Mouse (Mus musculus) liver, embryonic 15.5 days (tissue): ENCODE measurements around the gene Fam71e2. TPM values are rescaled to one million over a fixed set of nuclear protein-coding genes. Genes with fewer than 3 reads are reported as not detected.

Experiments used
- ATAC-seq: fragments of 200-750 bp; cut with Nextera tagmentation; 2 replicates; pipeline ENCODE4 v1.8.0; 2017; ENCODE audit warnings: moderate number of reproducible peaks, mild to moderate bottlenecking, moderate library complexity; ENCODE audit not compliant: insufficient read depth
- H3K27ac ChIP-seq: fragments of 300-500 bp; sonication (generic); replicated peaks from 2 replicates; pipeline ENCODE4 v1.5.1; 2015; ENCODE audit warnings: mild to moderate bottlenecking, inconsistent platforms
- H3K27me3 ChIP-seq: fragments of 300-500 bp; sonication (generic); 2 replicates; pipeline ENCODE4 v1.6.1; 2015; ENCODE audit warnings: mild to moderate bottlenecking, inconsistent platforms
- H3K36me3 ChIP-seq: fragments of 300-500 bp; sonication (generic); replicated peaks from 2 replicates; pipeline ENCODE4 v1.6.1; 2015; ENCODE audit warnings: moderate library complexity, mild to moderate bottlenecking, inconsistent platforms
- H3K4me1 ChIP-seq: fragments of 300-500 bp; sonication (generic); replicated peaks from 2 replicates; pipeline ENCODE4 v1.6.1; 2015; ENCODE audit warnings: inconsistent platforms
- H3K4me2 ChIP-seq: fragments of 300-500 bp; sonication (generic); 2 replicates; pipeline ENCODE4 v1.6.1; 2015; ENCODE audit warnings: moderate library complexity, mild to moderate bottlenecking, inconsistent platforms
- H3K4me3 ChIP-seq: fragments of 300-500 bp; sonication (generic); replicated peaks from 2 replicates; pipeline ENCODE4 v1.5.1; 2015; ENCODE audit warnings: mild to moderate bottlenecking, inconsistent platforms
- H3K9ac ChIP-seq: fragments of 300-500 bp; sonication (generic); 2 replicates; pipeline ENCODE4 v1.6.1; 2015; ENCODE audit warnings: moderate library complexity, mild to moderate bottlenecking, inconsistent platforms
- H3K9me3 ChIP-seq: fragments of 300-500 bp; sonication (generic); replicated peaks from 2 replicates; pipeline ENCODE4 v1.6.1; 2016; ENCODE audit warnings: inconsistent platforms
- WGBS: fragments of 180-500 bp; shearing (Covaris S2); methylation state at CpG from one replicate; pipeline ENCODE4 v1.1.7; 2015; ENCODE audit warnings: mixed read lengths; ENCODE audit not compliant: insufficient replicate concordance; 5-methylcytosine and 5-hydroxymethylcytosine counted together
- polyA plus RNA-seq: library from polyadenylated mRNA; unstranded; fragments of >200 nt; fragmentation: Nextera tagmentation; extraction: Ambion mirVana; gene quantifications from 2 replicates; pipeline ENCODE4 v1.2.1, GENCODE M21; 2015

Gene Fam71e2
- polyA plus RNA-seq, 1 experiment from 2014 or later = not detected

GRCm38 (mm10) chr7:4732968-4733392 lies 38.1 kb downstream of the Fam71e2 start:
- H3K4me3 ChIP-seq = no peak overlapping the region
- 25% methylated on average over 6 of the region's 6 CpGs for WGBS
- no peaks in the 10 kb centered on the region for H3K36me3 ChIP-seq
- H3K4me2 ChIP-seq = peak overlapping the region; percentile 48
- H3K27ac ChIP-seq = peak overlapping the region; percentile 4; the same call in 1 of the 2 replicates
- H3K4me1 ChIP-seq = peaks cover 22% of the 10 kb centered on the region
- H3K9ac ChIP-seq = no peak overlapping the region
- no peaks in the 10 kb centered on the region for H3K9me3 ChIP-seq
- H3K27me3 ChIP-seq = no peaks in the 10 kb centered on the region
- ATAC-seq = peak; percentile 76

- H3K4me2 ChIP-seq = no peak overlapping the region
- H3K9ac ChIP-seq = no peak overlapping the region
- 41% methylated on average over 5 of the region's 5 CpGs for WGBS
- H3K27me3 ChIP-seq = no peaks in the 10 kb centered on the region
- H3K4me1 ChIP-seq = peaks cover 22% of the 10 kb centered on the region
- H3K9me3 ChIP-seq = no peaks in the 10 kb centered on the region
- no peak overlapping the region for H3K27ac ChIP-seq
- no peaks in the 10 kb centered on the region for H3K36me3 ChIP-seq
- no peak overlapping the region for H3K4me3 ChIP-seq
- ATAC-seq = no peak
Observed at GRCm38 (mm10) chr7:4731090-4731489, 40.0 kb downstream of the Fam71e2 start.

- 16% methylated on average over 7 of the region's 7 CpGs for WGBS
Observed at GRCm38 (mm10) chr7:4725169-4725568, 45.9 kb downstream of the Fam71e2 start, which contains the start of gene Tmem150b. Tmem150b (minus strand) TSS chr7:4725249.

GRCm38 (mm10) chr7:4724359-4724758 lies 46.7 kb downstream of the Fam71e2 start:
- Histone ChIP-seq H3K4me3 (peak overlapping the region; percentile 39), H3K9me3 (no peaks in the 10 kb centered on the region), H3K27me3 (no peaks in the 10 kb centered on the region), H3K9ac (no peak overlapping the region), H3K27ac (peak overlapping the region; percentile 34; the same call in 1 of the 2 replicates), H3K4me1 (peaks cover 7% of the 10 kb centered on the region; the same call in 1 of the 2 replicates), H3K36me3 (no peaks in the 10 kb centered on the region), H3K4me2 (peak overlapping the region; percentile 57)
- 7% methylated on average over 3 of the region's 3 CpGs for WGBS
- no peak for ATAC-seq

More at GRCm38 (mm10) chr7:4725169-4725568, 45.9 kb downstream of the Fam71e2 start, which contains the start of gene Tmem150b:
- peak within 1 kb of the TSS; percentile 57 for H3K4me2 ChIP-seq
- no peaks in the 10 kb centered on the region for H3K9me3 ChIP-seq
- no peak within 1 kb of the TSS for H3K9ac ChIP-seq
- no peak for ATAC-seq
- H3K4me1 ChIP-seq = peaks cover 7% of the 10 kb centered on the region; the same call in 1 of the 2 replicates
- no peaks in the 10 kb centered on the region for H3K27me3 ChIP-seq
- H3K4me3 ChIP-seq = peak within 1 kb of the TSS; percentile 39
- H3K36me3 ChIP-seq = no peaks in the 10 kb centered on the region
- peak within 1 kb of the TSS; percentile 34; the same call in 1 of the 2 replicates for H3K27ac ChIP-seq

GRCm38 (mm10) chr7:4723508-4723907 lies 47.6 kb downstream of the Fam71e2 start:
- Histone ChIP-seq H3K9ac (no peak overlapping the region), H3K27ac (no peak overlapping the region)
- ATAC-seq = no peak

GRCm38 (mm10) chr7:4719276-4719675 lies 51.8 kb downstream of the Fam71e2 start:
- Histone ChIP-seq H3K4me2 (no peak overlapping the region), H3K9me3 (no peaks in the 10 kb centered on the region), H3K4me3 (no peak overlapping the region), H3K27ac (no peak overlapping the region), H3K9ac (no peak overlapping the region), H3K4me1 (no peaks in the 10 kb centered on the region), H3K36me3 (no peaks in the 10 kb centered on the region), H3K27me3 (no peaks in the 10 kb centered on the region)
- WGBS = 79% methylated on average over 3 of the region's 3 CpGs
- no peak for ATAC-seq

More at GRCm38 (mm10) chr7:4723508-4723907, 47.6 kb downstream of the Fam71e2 start:
- Histone ChIP-seq H3K4me1 (peaks cover 7% of the 10 kb centered on the region; the same call in 1 of the 2 replicates), H3K4me3 (peak overlapping the region; percentile 39), H3K27me3 (no peaks in the 10 kb centered on the region), H3K4me2 (peak overlapping the region; percentile 57), H3K36me3 (no peaks in the 10 kb centered on the region), H3K9me3 (no peaks in the 10 kb centered on the region)
- 26% methylated on average over 12 of the region's 12 CpGs for WGBS

- Histone ChIP-seq H3K27me3 (no peaks in the 10 kb centered on the region), H3K27ac (no peak overlapping the region), H3K4me2 (no peak overlapping the region), H3K9me3 (no peaks in the 10 kb centered on the region), H3K4me1 (no peaks in the 10 kb centered on the region), H3K9ac (no peak overlapping the region), H3K36me3 (no peaks in the 10 kb centered on the region), H3K4me3 (no peak overlapping the region)
- WGBS = 48% methylated on average over 6 of the region's 6 CpGs
- no peak for ATAC-seq
Observed at GRCm38 (mm10) chr7:4716955-4717354, 54.1 kb downstream of the Fam71e2 start.

GRCm38 (mm10) chr7:4712594-4712993 lies 58.5 kb downstream of the Fam71e2 start:
- no peaks in the 10 kb centered on the region for H3K9me3 ChIP-seq
- no peak overlapping the region for H3K27ac ChIP-seq
- H3K36me3 ChIP-seq = no peaks in the 10 kb centered on the region
- H3K9ac ChIP-seq = no peak overlapping the region
- H3K4me2 ChIP-seq = no peak overlapping the region
- no peaks in the 10 kb centered on the region for H3K4me1 ChIP-seq
- no peak overlapping the region for H3K4me3 ChIP-seq
- ATAC-seq = no peak
- 50% methylated on average over 3 of the region's 3 CpGs for WGBS
- peaks cover 5% of the 10 kb centered on the region; the same call in 1 of the 2 replicates for H3K27me3 ChIP-seq

GRCm38 (mm10) chr7:4705098-4705497 lies 66.0 kb downstream of the Fam71e2 start:
- Histone ChIP-seq H3K4me1 (peaks cover 6% of the 10 kb centered on the region), H3K27ac (no peak overlapping the region), H3K36me3 (no peaks in the 10 kb centered on the region), H3K27me3 (peaks cover 13% of the 10 kb centered on the region), H3K4me2 (peak overlapping the region; percentile 47), H3K9ac (no peak overlapping the region), H3K9me3 (no peaks in the 10 kb centered on the region), H3K4me3 (no peak overlapping the region)
- 27% methylated on average over 18 of the region's 18 CpGs for WGBS
- ATAC-seq = no peak

Other genes starting within 250 kb of the Fam71e2 start
- gene Tnni3, start 247.1 kb downstream of the Fam71e2 start, polyA plus RNA-seq = 0.39 and 1.3 TPM in 2 replicates
- gene Dnaaf3, start 238.8 kb downstream of the Fam71e2 start, polyA plus RNA-seq = 0.07 and 0.26 TPM in 2 replicates
- 0.35 and 0.77 TPM in 2 replicates for gene Syt5, start 223.8 kb downstream of the Fam71e2 start, polyA plus RNA-seq
- gene Ptprh, start 167.3 kb downstream of the Fam71e2 start, polyA plus RNA-seq = not detected in 2 replicates
- 34.4 and 39.1 TPM in 2 replicates for gene Tmem86b, start 139.9 kb downstream of the Fam71e2 start, polyA plus RNA-seq
- gene Ppp6r1, start 112.3 kb downstream of the Fam71e2 start, polyA plus RNA-seq = 6.5 and 8.1 TPM in 2 replicates
- gene Hspbp1, start 86.2 kb downstream of the Fam71e2 start, polyA plus RNA-seq = 54.4 and 58.1 TPM in 2 replicates
- gene Brsk1, start 80.7 kb downstream of the Fam71e2 start, polyA plus RNA-seq = 0.03 and 0.12 TPM in 2 replicates
- 0.14 and 0.37 TPM in 2 replicates for gene Tmem150b, start 46.1 kb downstream of the Fam71e2 start, polyA plus RNA-seq
- gene Kmt5c, start 31.2 kb downstream of the Fam71e2 start, polyA plus RNA-seq = 50.1 and 56.1 TPM in 2 replicates
- 66.0 and 79.3 TPM in 2 replicates for gene Cox6b2, start 18.2 kb downstream of the Fam71e2 start, polyA plus RNA-seq
- gene Il11, start 11.6 kb upstream of the Fam71e2 start, polyA plus RNA-seq = 0.06 TPM in 1 of 2 replicates, not detected in the other
- 0.21 TPM in 1 of 2 replicates, not detected in the other for gene Tmem190, start 11.6 kb upstream of the Fam71e2 start, polyA plus RNA-seq
- gene Tmem238, start 18.4 kb upstream of the Fam71e2 start, polyA plus RNA-seq = 9.5 and 10.3 TPM in 2 replicates
- gene Rpl28, start 21.6 kb upstream of the Fam71e2 start, polyA plus RNA-seq = 169 and 173 TPM in 2 replicates
- 302 and 318 TPM in 2 replicates for gene Ube2s, start 41.3 kb upstream of the Fam71e2 start, polyA plus RNA-seq
- gene Shisa7, start 73.4 kb upstream of the Fam71e2 start, polyA plus RNA-seq = not detected in 2 replicates
- 3.7 and 3.8 TPM in 2 replicates for gene Isoc2b, start 99.0 kb upstream of the Fam71e2 start, polyA plus RNA-seq
- gene Isoc2a, start 105.9 kb upstream of the Fam71e2 start, polyA plus RNA-seq = 0.68 and 0.77 TPM in 2 replicates
- not detected in 2 replicates for gene Gm36210, start 135.2 kb upstream of the Fam71e2 start, polyA plus RNA-seq
- gene Zfp628, start 143.9 kb upstream of the Fam71e2 start, polyA plus RNA-seq = 1.7 TPM in 2 replicates
- gene Nat14, start 150.7 kb upstream of the Fam71e2 start, polyA plus RNA-seq = 0.23 and 0.45 TPM in 2 replicates
- gene Ssc5d, start 154.5 kb upstream of the Fam71e2 start, polyA plus RNA-seq = 0.15 TPM in 2 replicates
- 0.07 TPM in 1 of 2 replicates, not detected in the other for gene Sbk2, start 193.1 kb upstream of the Fam71e2 start, polyA plus RNA-seq
- gene Sbk3, start 199.9 kb upstream of the Fam71e2 start, polyA plus RNA-seq = not detected in 2 replicates
- gene Zfp579, start 224.9 kb upstream of the Fam71e2 start, polyA plus RNA-seq = 3.3 and 4.6 TPM in 2 replicates
- 9.3 and 10.0 TPM in 2 replicates for gene Zfp524, start 243.1 kb upstream of the Fam71e2 start, polyA plus RNA-seq
- 15.6 and 17.9 TPM in 2 replicates for gene Fiz1, start 243.4 kb upstream of the Fam71e2 start, polyA plus RNA-seq
- gene Gm44973, start 244.2 kb upstream of the Fam71e2 start, polyA plus RNA-seq = 0.53 and 1.2 TPM in 2 replicates
- gene Zfp865, start 249.1 kb upstream of the Fam71e2 start, polyA plus RNA-seq = 1.3 and 1.5 TPM in 2 replicates
- 0.28 and 0.40 TPM in 2 replicates for gene Ccdc106, start 249.3 kb upstream of the Fam71e2 start, polyA plus RNA-seq